Mouse (Mus musculus): ENCODE data around the gene Maff.

Gene Maff

GRCm38 (mm10) chr15:79329346-79329978, 17.0 kb upstream of the Maff start:
- no peak for DNase-seq (ENCODE audit: low read depth, low spot score)

- DNase-seq (ENCODE audit: low read depth, low spot score) = no peak
These were observed 16.4 kb upstream of the Maff start for GRCm38 (mm10) chr15:79329979-79330363.

GRCm38 (mm10) chr15:79330521-79330920, 15.9 kb upstream of the Maff start:
- DNase-seq (ENCODE audit: low read depth, low spot score) = peak; percentile 74

GRCm38 (mm10) chr15:79333409-79333808, 13.0 kb upstream of the Maff start:
- DNase-seq (ENCODE audit: low read depth, low spot score) = peak; percentile 52

GRCm38 (mm10) chr15:79335061-79335655, 11.3 kb upstream of the Maff start:
- DNase-seq (ENCODE audit: low read depth, low spot score) = no peak

GRCm38 (mm10) chr15:79338978-79339377, 7.4 kb upstream of the Maff start:
- no peak for DNase-seq (ENCODE audit: low read depth, low spot score)

- DNase-seq (ENCODE audit: low read depth, low spot score) = no peak
These were observed 3.6 kb upstream of the Maff start for GRCm38 (mm10) chr15:79342641-79343337.

- DNase-seq (ENCODE audit: low read depth, low spot score) = no peak
These were observed 1.8 kb upstream of the Maff start for GRCm38 (mm10) chr15:79344627-79345026.

- peak; percentile 93 for DNase-seq (ENCODE audit: low read depth, low spot score)
These were observed 884 bp downstream of the Maff start for GRCm38 (mm10) chr15:79347165-79347844.

GRCm38 (mm10) chr15:79347845-79348506, 1.6 kb downstream of the Maff start:
- DNase-seq (ENCODE audit: low read depth, low spot score) = peak; percentile 77

- no peak for DNase-seq (ENCODE audit: low read depth, low spot score)
These were observed 2.2 kb downstream of the Maff start for GRCm38 (mm10) chr15:79348651-79349050.

GRCm38 (mm10) chr15:79350866-79351265, 4.4 kb downstream of the Maff start:
- no peak for DNase-seq (ENCODE audit: low read depth, low spot score)

GRCm38 (mm10) chr15:79351331-79351767, 4.9 kb downstream of the Maff start:
- DNase-seq (ENCODE audit: low read depth, low spot score) = no peak

GRCm38 (mm10) chr15:79352479-79352878, 6.1 kb downstream of the Maff start:
- DNase-seq (ENCODE audit: low read depth, low spot score) = no peak

- no peak for DNase-seq (ENCODE audit: low read depth, low spot score)
These were observed 7.4 kb downstream of the Maff start for GRCm38 (mm10) chr15:79353690-79354305.

GRCm38 (mm10) chr15:79354619-79355018, 8.2 kb downstream of the Maff start:
- no peak for DNase-seq (ENCODE audit: low read depth, low spot score)

- no peak for DNase-seq (ENCODE audit: low read depth, low spot score)
These were observed 10.1 kb downstream of the Maff start for GRCm38 (mm10) chr15:79356481-79356880.

- DNase-seq (ENCODE audit: low read depth, low spot score) = peak; percentile 82
These were observed 10.9 kb downstream of the Maff start for GRCm38 (mm10) chr15:79357036-79357911.

GRCm38 (mm10) chr15:79357974-79358690, 11.7 kb downstream of the Maff start:
- DNase-seq (ENCODE audit: low read depth, low spot score) = no peak

- no peak for DNase-seq (ENCODE audit: low read depth, low spot score)
These were observed 13.5 kb downstream of the Maff start for GRCm38 (mm10) chr15:79359954-79360353.
